Mouse (Mus musculus) right cerebral cortex, postnatal 4 days (tissue): ENCODE data around the gene Cfap45.

ENCODE experiments used
- DNase-seq: peaks from one replicate; pipeline ENCODE4 v3.0.0-alpha.2; 2022

Cfap45 gene

DNA sequence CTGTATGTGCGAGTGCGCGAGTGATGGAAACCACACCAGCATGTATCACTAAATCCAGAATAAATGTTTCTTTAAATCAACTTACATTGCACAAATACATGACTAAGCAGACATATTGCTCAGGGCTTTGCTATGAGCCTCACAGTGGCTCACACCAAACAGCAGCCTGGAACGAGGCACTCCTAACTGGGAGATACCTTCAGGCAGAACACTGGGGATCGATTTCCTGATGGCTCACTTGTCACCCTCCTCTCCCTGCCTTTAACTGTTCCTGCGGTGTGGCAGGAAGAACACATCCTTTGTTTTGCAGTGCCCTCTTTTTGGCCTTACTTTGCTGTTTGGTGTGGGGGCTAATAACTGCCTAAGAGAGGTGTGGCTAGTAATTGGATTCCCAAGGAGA lies 957 bp upstream of the Cfap45 start:
- DNase-seq: no peak

GRCm38 (mm10) chr1:172522524-172522923 lies 1.9 kb downstream of the Cfap45 start:
- no peak for DNase-seq

GRCm38 (mm10) chr1:172523699-172524101 lies 3.1 kb downstream of the Cfap45 start:
- DNase-seq: no peak

DNA sequence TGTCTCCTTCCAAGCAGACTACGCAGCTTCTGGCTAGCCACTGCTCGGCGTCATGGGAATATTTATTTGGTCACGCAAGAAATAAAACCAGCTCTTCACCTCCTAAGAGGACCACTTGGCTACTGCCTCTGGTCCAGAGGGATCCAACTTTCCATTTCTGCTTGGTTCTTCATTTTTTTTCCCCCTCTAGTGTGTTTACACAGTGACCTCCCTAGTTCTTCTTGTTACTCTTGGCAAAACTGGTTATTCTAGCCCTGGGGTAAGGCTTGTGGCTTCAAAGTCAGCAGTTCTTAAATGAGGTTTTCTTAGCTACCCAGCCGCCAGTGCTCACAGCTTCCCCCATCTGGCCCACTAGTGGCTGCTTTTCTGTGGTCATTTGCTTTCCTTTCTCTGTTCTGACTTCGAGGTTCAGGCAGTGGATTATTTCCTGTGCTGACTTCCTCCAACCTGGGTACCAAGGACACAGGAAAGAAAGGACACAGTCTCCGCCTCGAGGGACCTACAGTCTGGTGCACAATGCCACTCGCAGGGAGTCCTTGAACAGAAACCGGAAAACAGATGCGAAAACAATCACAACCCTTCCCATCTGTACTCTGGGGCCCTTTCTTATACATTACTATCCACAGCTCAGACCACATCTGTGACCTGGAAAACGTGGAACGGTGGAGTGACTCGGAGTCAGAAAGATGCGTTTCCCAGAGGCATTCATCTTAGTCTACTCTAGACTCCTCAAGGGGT lies 4.6 kb downstream of the Cfap45 start:
- DNase-seq: no peak

GRCm38 (mm10) chr1:172525971-172526370 lies 5.4 kb downstream of the Cfap45 start:
- DNase-seq: no peak

- DNase-seq: no peak
Observed at GRCm38 (mm10) chr1:172526380-172527081, 5.9 kb downstream of the Cfap45 start.

- no peak for DNase-seq
Observed at GRCm38 (mm10) chr1:172527431-172527830, 6.8 kb downstream of the Cfap45 start.

DNA sequence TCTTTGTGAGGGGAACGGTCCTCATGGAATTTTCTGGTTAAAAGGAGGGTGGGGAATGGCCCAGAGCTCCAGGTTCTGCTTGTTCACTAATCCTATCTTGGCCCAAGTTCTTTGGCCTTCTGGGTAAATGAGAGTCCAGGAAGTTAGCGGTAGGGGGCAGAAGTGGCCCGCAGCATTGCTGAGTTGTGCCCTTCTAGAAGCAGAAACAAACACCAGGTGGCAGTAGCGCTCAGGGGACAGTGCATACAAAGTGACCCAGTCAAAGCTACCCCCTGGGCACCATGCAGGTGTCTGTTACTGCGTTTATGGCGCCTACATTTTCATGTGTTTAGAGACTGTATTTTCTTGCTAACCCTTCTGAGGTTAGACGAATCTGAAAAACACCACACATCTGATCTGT lies 8.1 kb downstream of the Cfap45 start:
- DNase-seq: peak; percentile 88

- no peak for DNase-seq
Observed at GRCm38 (mm10) chr1:172530544-172531220, 10.1 kb downstream of the Cfap45 start.

DNA sequence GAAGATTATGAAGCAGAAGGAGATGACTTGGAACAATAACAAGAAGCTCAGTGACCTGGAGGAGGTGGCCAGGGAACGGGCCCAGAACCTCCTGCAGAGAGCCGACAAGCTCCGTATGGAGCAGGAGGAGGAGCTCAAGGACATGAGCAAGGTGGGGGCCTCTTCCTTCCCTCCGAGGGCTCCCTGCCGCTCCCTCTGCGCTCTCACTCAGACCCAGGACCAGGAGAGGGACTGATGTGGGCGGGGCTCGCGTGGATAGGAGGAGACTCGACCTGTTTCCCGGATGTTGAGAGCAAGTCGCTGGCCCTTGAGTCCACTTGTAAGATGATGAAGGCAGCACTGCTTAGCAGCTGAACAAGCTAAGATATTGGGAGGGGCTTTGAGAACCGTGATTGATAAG lies 11.9 kb downstream of the Cfap45 start:
- DNase-seq: peak; percentile 19

- no peak for DNase-seq
Observed at GRCm38 (mm10) chr1:172535116-172535515, 14.5 kb downstream of the Cfap45 start.

DNA sequence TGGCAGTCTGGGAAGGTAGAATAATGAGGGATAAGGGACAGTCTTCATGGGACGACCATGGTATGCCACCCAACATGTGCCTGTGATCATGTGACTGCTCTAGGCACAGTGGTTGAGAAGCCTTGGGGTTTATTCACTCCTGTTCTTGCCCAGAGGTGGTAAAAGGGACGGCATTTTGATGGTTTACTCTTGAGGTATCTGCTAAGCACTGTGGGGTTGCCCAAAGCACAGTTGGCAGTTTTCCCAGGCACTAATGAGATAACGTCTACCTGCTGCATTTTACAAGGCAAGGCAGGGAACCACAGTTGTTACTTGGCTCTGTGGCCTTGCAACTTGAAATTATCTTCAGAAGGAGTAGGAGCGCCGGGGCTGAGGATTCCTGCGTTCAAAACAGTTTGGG lies 19.2 kb downstream of the Cfap45 start:
- DNase-seq: no peak

DNA sequence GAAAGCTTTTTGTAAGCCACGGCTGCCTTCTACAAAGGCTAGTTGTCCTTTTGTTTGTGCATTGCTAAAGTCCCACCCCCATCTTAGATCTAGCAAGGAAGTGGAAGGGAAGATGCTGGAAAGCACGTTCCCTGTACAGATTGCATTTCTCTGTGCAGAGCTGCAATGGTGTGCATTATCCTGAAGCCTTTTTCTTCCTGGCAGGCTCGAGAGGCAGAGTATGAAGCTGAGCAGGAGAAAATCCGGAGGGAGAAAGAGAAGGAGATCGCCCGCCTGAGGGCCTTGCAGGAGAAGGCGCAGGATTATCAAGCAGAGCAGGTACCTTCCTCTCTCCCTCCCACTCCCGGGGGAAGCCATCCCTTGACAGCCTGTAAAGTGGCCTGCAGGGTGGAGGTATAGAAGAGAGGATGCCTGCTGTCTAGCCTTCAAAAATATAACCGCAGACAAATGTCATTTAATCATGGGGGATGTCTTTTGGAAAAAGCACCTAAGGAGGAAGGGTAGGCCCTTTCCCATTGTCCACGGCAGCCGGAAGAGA lies 19.8 kb downstream of the Cfap45 start:
- DNase-seq: no peak

- DNase-seq: no peak
Observed at GRCm38 (mm10) chr1:172546062-172546461, 25.5 kb downstream of the Cfap45 start.

- no peak for DNase-seq
Observed at GRCm38 (mm10) chr1:172548501-172548900, 27.9 kb downstream of the Cfap45 start.

- DNase-seq: no peak
Observed at GRCm38 (mm10) chr1:172549314-172549713, 28.7 kb downstream of the Cfap45 start.

GRCm38 (mm10) chr1:172549717-172550116 lies 29.1 kb downstream of the Cfap45 start:
- no peak for DNase-seq

GRCm38 (mm10) chr1:172550551-172550951 lies 29.9 kb downstream of the Cfap45 start:
- peak; percentile 38 for DNase-seq

DNA sequence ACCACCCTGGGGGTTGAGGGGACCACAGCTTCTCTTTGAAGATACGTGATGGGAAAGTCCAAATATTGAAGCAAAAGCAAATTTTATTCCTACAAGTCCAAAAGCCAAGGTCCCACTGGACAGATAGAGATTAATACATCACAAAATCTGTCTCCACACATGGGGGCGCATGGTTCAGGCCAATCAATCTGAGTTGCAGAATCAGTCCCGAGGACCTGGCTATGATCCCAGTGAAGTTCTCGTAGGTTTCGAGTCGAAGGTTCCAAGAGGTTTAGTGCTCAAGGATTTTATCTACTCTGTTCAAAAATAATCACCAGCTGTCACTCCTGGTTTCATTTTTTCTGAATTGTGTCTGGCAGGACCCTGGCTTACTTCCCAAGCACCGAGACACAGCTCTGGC lies 30.4 kb downstream of the Cfap45 start:
- DNase-seq: no peak

DNA sequence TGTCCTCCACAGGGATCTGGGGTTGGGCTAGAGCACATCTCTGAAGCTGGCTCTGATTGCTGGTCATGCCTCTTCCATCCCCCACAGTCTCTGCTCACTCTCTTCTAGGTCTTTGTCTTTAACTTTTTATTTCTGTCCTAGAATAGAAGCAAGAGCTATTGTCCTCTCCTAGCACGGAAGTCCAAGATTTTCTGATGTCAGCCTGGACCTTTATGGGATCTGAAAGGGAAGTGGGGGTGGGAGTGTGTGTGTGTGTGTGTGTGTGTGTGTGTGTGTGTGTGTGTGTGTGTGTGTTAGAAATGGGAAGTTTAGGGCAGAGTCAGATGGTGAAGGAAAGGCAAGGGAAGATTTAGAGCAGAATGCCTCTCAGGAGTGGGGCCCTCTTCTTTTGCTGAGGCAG lies 32.0 kb downstream of the Cfap45 start:
- DNase-seq: no peak

DNA sequence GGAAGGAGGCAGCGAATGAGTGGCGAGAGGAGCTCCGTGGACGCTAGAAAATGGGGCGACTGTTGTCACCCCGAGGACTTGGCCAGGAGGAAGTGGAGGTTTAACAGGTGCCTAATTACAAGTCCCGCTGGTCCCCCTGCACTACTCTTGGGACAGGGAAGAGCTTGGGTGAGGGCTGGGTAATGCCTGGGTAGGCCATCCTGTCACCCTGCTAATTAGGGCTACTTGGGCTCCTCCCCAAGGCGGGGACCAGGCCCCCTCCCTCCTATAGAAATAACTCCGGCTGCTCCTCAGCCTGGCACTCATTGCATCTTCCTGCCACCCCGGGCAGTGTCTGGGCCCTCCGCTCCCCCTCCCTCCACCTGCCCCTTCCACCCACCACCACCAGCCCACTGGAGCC lies 35.0 kb downstream of the Cfap45 start, which contains the start of gene Vsig8:
Gene Vsig8 (plus strand): TSS at position 301 of the 400 bp plus-strand sequence.
- DNase-seq: no peak

DNA sequence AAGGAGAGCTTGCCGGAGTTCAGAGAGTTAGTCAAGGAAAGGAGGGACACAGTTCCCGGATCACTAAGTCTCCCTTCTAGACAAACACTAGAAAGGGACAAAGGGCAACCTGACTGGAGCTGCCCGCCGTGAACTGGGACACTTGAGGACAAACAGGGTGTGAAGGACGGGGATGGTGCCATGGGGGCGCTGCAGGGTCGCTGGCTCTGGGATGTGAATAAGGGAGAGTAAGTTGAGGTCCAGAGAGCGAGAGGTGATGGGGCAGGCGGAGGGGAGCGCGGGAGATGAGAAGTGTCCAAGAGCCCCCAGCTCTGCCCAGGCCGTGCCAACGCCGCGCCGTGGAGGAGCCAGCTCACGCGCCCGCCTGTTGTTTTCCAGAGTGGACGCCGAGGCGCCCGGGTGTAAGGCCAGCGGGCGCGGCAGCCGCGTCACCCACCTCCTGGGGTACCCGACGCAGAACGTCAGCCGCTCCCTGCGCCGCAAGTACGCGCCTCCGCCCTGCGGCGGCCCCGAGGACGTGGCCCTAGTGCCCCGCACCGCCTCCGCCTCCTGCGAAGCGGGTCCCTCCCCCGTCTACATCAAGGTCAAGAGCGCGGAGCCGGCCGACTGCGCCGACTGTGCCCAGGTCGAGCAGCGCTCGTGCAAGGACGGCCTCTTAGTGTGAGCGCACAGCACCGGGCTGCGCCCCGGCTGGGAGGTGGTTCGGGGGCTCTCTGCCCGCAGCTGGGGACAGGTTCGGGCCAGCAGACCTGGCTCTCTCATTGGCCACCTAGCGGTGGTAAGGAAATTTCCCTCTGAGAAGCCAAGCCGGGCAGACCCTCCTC lies 42.3 kb downstream of the Cfap45 start:
- DNase-seq: peak; percentile 56

GRCm38 (mm10) chr1:172563465-172563828 lies 42.8 kb downstream of the Cfap45 start:
- DNase-seq: no peak
